Mouse (Mus musculus): ENCODE data around the gene Yes1. TPM values are rescaled to one million over a fixed set of nuclear protein-coding genes. Genes with fewer than 3 reads are reported as not detected.

The Yes1 gene
- polyA plus RNA-seq, 1 experiment, result 33.0 TPM

GRCm38 (mm10) chr5:32697208-32697867, 86.4 kb downstream of the Yes1 start:
- Histone ChIP-seq H3K4me3 (ENCODE audit: insufficient read depth, low read length) (no peak overlapping the region), H3K4me1 (ENCODE audit: control insufficient read depth, insufficient read depth, low read length) (no peaks in the 10 kb centered on the region), H3K27ac (ENCODE audit: insufficient read depth, low read length) (no peak overlapping the region)
- TF ChIP-seq POLR2A (IDR thresholded peaks at IDR 0.05; ENCODE audit: low read depth, low read length), result no peak
- TF ChIP-seq CTCF (IDR thresholded peaks at IDR 0.05; ENCODE audit: borderline replicate concordance, insufficient read depth, low read length), result no peak

GRCm38 (mm10) chr5:32706226-32706780, 95.3 kb downstream of the Yes1 start:
- Histone ChIP-seq H3K27ac (ENCODE audit: insufficient read depth, low read length) (no peak overlapping the region), H3K4me3 (ENCODE audit: insufficient read depth, low read length) (no peak overlapping the region), H3K4me1 (ENCODE audit: control insufficient read depth, insufficient read depth, low read length) (no peaks in the 10 kb centered on the region)
- TF ChIP-seq POLR2A (IDR thresholded peaks at IDR 0.05; ENCODE audit: low read depth, low read length) (no peak), CTCF (IDR thresholded peaks at IDR 0.05; ENCODE audit: borderline replicate concordance, insufficient read depth, low read length) (no peak)

- H3K4me1 ChIP-seq (ENCODE audit: control insufficient read depth, insufficient read depth, low read length), result no peaks in the 10 kb centered on the region
- no peak overlapping the region for H3K27ac ChIP-seq (ENCODE audit: insufficient read depth, low read length)
- TF ChIP-seq POLR2A (IDR thresholded peaks at IDR 0.05; ENCODE audit: low read depth, low read length) (no peak), CTCF (IDR thresholded peaks at IDR 0.05; ENCODE audit: borderline replicate concordance, insufficient read depth, low read length) (no peak)
- H3K4me3 ChIP-seq (ENCODE audit: insufficient read depth, low read length), result no peak overlapping the region
These were observed 100.5 kb downstream of the Yes1 start for GRCm38 (mm10) chr5:32711485-32711884.

GRCm38 (mm10) chr5:32712221-32713041, 101.5 kb downstream of the Yes1 start:
- H3K4me1 ChIP-seq (ENCODE audit: control insufficient read depth, insufficient read depth, low read length), result no peaks in the 10 kb centered on the region
- no peak overlapping the region for H3K4me3 ChIP-seq (ENCODE audit: insufficient read depth, low read length)
- no peak for TF ChIP-seq CTCF (IDR thresholded peaks at IDR 0.05; ENCODE audit: borderline replicate concordance, insufficient read depth, low read length)
- TF ChIP-seq POLR2A (IDR thresholded peaks at IDR 0.05; ENCODE audit: low read depth, low read length), result no peak; the same call in 1 of the 2 replicates
- no peak overlapping the region for H3K27ac ChIP-seq (ENCODE audit: insufficient read depth, low read length)

GRCm38 (mm10) chr5:32713042-32713702, 102.2 kb downstream of the Yes1 start:
- no peak for TF ChIP-seq POLR2A (IDR thresholded peaks at IDR 0.05; ENCODE audit: low read depth, low read length)
- TF ChIP-seq CTCF (IDR thresholded peaks at IDR 0.05; ENCODE audit: borderline replicate concordance, insufficient read depth, low read length), result no peak
- H3K4me1 ChIP-seq (ENCODE audit: control insufficient read depth, insufficient read depth, low read length), result no peaks in the 10 kb centered on the region
- peak overlapping the region; percentile 61 for H3K4me3 ChIP-seq (ENCODE audit: insufficient read depth, low read length)
- H3K27ac ChIP-seq (ENCODE audit: insufficient read depth, low read length), result peak overlapping the region; percentile 35

GRCm38 (mm10) chr5:32713703-32714467, 102.9 kb downstream of the Yes1 start:
- H3K27ac ChIP-seq (ENCODE audit: insufficient read depth, low read length), result peak overlapping the region; percentile 35
- H3K4me1 ChIP-seq (ENCODE audit: control insufficient read depth, insufficient read depth, low read length), result no peaks in the 10 kb centered on the region
- TF ChIP-seq CTCF (IDR thresholded peaks at IDR 0.05; ENCODE audit: borderline replicate concordance, insufficient read depth, low read length) (peak; percentile 59; the same call in 1 of the 2 replicates), POLR2A (IDR thresholded peaks at IDR 0.05; ENCODE audit: low read depth, low read length) (peak; percentile 87)
- peak overlapping the region; percentile 61 for H3K4me3 ChIP-seq (ENCODE audit: insufficient read depth, low read length)

- H3K27ac ChIP-seq (ENCODE audit: insufficient read depth, low read length), result no peak overlapping the region
- TF ChIP-seq POLR2A (IDR thresholded peaks at IDR 0.05; ENCODE audit: low read depth, low read length) (no peak), CTCF (IDR thresholded peaks at IDR 0.05; ENCODE audit: borderline replicate concordance, insufficient read depth, low read length) (no peak)
- no peak overlapping the region for H3K4me3 ChIP-seq (ENCODE audit: insufficient read depth, low read length)
- H3K4me1 ChIP-seq (ENCODE audit: control insufficient read depth, insufficient read depth, low read length), result no peaks in the 10 kb centered on the region
These were observed 106.8 kb downstream of the Yes1 start for GRCm38 (mm10) chr5:32717726-32718125.

GRCm38 (mm10) chr5:32718916-32719315, 107.9 kb downstream of the Yes1 start:
- Histone ChIP-seq H3K4me1 (ENCODE audit: control insufficient read depth, insufficient read depth, low read length) (no peaks in the 10 kb centered on the region), H3K27ac (ENCODE audit: insufficient read depth, low read length) (no peak overlapping the region), H3K4me3 (ENCODE audit: insufficient read depth, low read length) (no peak overlapping the region)
- TF ChIP-seq POLR2A (IDR thresholded peaks at IDR 0.05; ENCODE audit: low read depth, low read length) (no peak), CTCF (IDR thresholded peaks at IDR 0.05; ENCODE audit: borderline replicate concordance, insufficient read depth, low read length) (no peak)

- TF ChIP-seq POLR2A (IDR thresholded peaks at IDR 0.05; ENCODE audit: low read depth, low read length) (no peak), CTCF (IDR thresholded peaks at IDR 0.05; ENCODE audit: borderline replicate concordance, insufficient read depth, low read length) (no peak)
- Histone ChIP-seq H3K4me3 (ENCODE audit: insufficient read depth, low read length) (no peak overlapping the region), H3K27ac (ENCODE audit: insufficient read depth, low read length) (no peak overlapping the region), H3K4me1 (ENCODE audit: control insufficient read depth, insufficient read depth, low read length) (peaks cover under 1% of the 10 kb centered on the region; the same call in 1 of the 2 replicates)
These were observed 109.4 kb downstream of the Yes1 start for GRCm38 (mm10) chr5:32720416-32720815.

All from embryonic fibroblast, embryonic 13.5 days (primary cell).